Mouse (Mus musculus) kidney, postnatal 14 days (tissue): ENCODE data around the gene Gnat1.

Experiments
- DNase-seq: peaks from one replicate; pipeline ENCODE4 v3.0.0; 2022; ENCODE audit warnings: mixed read lengths

Gnat1 gene

DNA sequence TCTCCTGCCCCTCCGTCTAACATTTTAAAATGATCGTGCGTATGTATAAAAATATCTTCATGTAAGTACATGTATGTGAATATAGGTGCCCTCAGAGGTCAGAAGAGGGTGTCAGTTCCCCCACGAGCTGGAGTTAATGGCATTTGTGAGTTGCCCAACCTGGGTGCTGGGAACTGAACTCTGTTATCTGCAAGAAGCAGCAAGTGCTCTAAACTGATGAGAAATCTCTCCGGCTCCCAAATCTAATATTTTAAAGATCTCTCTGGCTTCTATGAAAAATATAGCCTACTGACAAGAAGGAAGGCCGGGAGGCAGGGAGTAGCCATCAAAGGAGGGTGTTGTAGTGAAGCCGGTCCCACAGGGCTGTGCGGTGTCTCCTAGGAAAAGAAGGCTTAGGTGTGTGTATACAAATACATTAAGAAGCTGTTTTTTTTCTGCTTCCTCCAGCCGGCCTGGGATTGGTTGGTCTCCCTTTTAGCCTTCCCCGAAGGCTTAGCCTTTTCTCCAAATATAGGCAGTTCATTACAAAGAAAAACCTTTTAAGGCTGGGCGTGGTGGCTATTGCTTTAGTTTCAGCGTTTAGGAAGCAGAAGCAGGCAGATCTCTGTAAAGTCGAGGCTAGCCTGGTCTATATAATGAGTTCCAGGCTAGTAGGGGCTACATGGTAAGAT lies 35.8 kb downstream of the Gnat1 start:
- no peak for DNase-seq

DNA sequence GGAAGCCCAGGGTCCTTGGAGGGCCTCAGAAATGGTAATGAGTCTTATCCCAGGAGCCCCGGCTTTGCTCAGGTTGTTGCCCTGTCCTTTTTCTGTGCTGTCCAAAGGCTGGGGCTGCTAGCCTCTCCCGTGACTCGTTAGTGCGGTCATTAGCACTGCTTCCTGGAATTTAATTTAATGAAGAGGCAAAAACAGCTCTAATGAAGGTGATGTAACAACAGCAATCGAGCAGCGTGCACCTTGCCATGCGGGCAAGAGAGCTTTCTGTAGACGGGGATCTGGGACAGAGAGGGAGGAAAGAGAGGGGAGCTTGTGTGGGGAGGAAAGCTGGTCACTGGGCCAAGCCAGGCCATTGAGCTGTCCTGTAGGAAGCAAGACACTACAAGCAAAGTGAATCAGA lies 37.8 kb downstream of the Gnat1 start:
- DNase-seq, result no peak

GRCm38 (mm10) chr9:107640257-107640772 lies 39.2 kb downstream of the Gnat1 start:
- DNase-seq, result peak; percentile 42

GRCm38 (mm10) chr9:107637070-107637469 lies 42.4 kb downstream of the Gnat1 start:
- no peak for DNase-seq

DNA sequence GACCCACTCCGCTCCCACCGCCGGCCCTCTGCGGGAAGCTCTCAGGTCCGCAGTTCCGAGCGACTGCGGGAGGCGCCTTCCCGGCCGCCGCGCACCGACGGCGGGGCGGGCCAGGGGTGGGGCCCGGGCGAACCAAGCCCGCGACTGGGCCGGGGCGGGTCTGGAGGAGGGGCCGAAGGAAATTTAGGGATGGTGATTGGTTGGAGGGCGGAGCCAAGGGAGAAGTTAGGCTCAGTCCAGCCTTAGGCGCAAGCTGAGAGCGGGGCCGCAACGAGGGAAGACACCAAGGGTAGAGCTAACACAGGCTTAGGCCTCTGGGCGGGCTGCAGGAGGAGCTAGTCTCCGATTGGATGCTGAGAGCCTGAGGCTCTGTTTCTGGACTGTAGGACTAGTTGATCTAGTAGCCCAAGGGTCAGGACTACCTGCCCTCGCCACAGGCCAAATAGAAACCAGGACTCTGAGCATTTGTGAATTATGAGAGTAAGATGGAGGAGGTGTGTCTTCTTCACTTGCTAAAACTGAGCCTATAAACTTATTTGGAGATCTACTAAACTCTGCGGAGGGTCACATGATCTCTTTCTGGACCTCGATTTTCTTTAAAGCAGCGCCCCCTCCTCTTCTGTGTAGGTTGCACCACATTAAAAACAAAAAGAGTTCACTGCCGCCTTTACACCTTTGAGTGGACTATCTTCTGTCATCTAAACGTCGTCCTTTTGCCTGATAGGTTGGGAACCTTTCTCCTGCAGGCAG lies 44.1 kb downstream of the Gnat1 start, which contains the start of gene Gnai2:
TSS of gene Gnai2 (minus strand) at position 89 of the 750 bp plus-strand sequence.
- DNase-seq, result peak; percentile 98

- DNase-seq, result peak; percentile 14
Measured at GRCm38 (mm10) chr9:107634406-107635278, 44.9 kb downstream of the Gnat1 start.

DNA sequence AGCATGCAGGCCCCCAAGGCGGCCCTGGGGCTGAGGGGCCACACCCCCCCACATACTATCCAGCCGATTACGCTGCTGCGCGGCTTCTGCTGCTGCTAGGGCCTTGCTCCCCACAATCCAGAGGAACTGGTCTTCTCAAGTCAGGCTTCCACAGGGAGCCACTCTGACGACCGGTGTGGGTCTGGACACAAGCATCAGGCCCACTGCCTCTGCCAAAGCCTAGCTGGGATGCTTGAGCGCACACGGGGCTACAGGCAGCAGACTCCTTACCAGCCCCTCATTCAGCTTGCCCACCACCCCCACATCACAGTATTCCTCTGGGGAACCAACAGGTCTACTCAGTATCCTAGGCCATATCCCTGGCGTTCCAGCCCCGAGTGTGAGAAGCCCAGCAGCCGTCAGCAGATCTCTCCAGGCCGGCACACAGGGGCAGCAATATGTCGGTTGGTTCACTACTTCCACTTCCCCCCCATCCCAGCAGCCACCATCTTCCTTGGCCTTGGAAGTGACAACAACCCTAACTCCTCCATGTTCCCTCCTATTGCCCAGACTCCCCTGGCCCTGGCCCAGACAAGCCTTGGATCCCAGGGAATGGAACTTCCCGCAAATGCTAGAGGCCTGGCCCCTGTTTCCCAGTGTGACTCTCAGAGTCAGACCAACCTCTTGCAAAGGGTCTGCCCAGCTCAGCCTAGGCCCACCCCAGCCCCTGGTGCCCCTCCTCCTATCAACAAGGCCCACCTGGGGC lies 45.7 kb downstream of the Gnat1 start:
- DNase-seq, result peak; percentile 45

DNA sequence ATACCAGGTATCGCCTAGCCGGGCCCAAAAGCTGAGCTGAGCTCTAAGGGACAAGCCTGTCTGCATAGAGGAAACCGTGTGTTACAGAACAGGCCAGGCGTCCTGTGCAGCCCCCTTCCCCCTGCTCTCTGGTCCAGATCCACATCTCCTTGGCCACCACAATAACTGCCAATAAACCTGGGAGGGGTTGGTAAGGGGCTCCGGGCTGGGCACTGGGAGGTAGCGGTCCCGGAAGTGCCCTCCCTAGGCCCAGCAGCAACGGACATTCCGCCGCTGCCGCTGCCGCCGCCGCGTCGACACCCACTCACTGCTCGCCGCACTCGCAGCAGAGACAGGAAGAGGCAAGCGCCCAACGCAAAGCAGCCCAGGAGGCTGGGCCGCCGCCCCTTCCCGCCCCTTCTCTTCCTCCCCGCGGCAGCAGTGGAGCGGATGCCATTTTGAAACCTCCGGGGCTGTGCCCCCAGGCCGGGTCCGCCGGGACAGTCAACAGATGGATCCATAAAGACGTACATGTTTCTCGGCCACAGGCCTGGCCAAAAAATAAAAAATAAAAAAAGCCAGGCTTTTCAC lies 46.3 kb downstream of the Gnat1 start:
- DNase-seq, result peak; percentile 90

DNA sequence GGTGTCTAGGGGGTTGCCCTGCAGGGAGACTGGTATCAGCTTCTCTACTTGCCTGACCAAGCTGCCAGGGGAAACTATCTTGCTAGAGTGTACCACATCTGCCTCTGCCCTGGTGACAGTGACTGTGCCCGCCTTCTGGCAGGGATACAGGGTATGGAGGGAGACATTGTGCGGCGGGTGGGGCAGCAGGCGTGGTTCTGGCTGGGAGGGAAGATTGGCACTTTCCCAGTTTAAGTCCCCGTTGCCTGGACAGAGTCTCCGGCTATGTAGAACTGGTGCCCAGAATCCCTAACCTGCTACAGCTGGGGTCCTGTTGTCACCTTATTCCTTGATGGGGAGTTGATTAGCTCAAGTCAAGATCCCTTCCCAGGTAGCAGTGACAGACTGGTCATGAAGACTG lies 47.0 kb downstream of the Gnat1 start:
- DNase-seq, result peak; percentile 50

DNA sequence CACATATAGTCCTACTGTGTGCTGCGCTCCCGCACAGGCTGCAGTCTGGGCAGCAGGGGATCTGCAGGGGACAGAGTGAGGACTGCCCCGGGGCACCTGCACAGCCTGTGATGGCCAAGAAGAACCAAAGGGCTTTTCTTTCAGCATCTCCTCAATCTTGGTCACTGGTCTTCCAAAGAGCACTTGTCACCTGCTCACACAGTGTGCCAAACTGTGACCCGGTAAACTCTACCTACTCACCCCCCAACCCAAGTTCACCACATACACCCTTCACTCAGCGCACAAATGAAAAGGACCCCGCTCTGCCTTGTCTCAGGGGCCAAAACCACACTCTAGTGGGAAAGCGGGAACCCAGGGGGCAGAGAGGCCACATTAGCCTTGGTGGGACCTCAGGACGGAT lies 47.7 kb downstream of the Gnat1 start:
- DNase-seq, result no peak

GRCm38 (mm10) chr9:107631311-107631826 lies 48.1 kb downstream of the Gnat1 start:
- no peak for DNase-seq

- peak; percentile 20 for DNase-seq
Measured at GRCm38 (mm10) chr9:107630576-107630975, 48.9 kb downstream of the Gnat1 start.

GRCm38 (mm10) chr9:107629901-107630425 lies 49.5 kb downstream of the Gnat1 start:
- DNase-seq, result peak; percentile 54

DNA sequence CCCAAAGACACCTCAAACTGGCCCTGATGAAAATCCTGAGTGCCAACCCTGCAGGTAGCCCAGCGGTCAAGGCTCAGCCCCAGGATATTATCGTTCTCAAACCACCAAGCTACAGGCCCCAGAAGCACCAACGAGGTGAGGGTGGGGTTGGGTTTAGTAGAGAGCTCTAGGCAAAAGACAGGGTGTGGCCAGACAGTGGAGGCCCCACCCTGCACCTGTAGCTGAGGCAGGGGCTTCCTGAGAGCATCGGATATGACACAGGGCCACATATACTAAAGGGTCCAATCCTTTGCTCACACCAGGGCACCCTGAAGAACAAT lies 50.1 kb downstream of the Gnat1 start:
- no peak for DNase-seq

DNA sequence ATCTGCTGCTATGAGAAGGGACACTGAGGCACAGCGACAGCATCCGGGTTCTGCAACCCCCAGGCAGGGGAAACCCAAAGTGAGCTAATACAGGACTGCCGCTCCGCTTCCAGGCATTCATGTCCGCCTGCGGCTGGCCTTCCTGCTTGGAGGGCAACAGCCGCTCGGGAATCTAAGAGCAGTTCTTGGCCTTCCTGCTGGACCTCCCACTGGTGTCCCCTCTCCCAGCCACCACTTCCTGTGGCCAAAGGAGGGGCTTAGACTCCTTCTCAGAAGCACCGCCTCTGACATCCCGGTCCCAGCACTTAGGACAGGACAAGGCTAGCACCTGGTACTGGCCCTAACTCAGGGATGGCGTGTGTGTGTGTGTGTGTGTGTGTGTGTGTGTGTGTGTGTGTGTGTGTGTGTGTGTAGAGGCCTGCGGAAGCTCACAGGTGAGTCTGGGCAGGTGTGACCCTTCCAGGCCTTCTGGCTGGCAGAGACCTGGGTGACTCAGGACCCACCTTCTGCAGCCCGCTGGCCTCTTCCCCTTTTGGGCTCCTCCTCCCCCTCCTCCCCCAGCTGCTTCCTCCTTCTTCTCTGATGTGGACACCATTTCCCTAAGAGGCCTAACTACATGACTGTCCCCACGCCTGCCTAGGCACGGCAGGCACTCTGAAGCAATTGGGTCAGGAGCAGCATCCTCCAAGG lies 50.6 kb downstream of the Gnat1 start:
- DNase-seq, result peak; percentile 84

DNA sequence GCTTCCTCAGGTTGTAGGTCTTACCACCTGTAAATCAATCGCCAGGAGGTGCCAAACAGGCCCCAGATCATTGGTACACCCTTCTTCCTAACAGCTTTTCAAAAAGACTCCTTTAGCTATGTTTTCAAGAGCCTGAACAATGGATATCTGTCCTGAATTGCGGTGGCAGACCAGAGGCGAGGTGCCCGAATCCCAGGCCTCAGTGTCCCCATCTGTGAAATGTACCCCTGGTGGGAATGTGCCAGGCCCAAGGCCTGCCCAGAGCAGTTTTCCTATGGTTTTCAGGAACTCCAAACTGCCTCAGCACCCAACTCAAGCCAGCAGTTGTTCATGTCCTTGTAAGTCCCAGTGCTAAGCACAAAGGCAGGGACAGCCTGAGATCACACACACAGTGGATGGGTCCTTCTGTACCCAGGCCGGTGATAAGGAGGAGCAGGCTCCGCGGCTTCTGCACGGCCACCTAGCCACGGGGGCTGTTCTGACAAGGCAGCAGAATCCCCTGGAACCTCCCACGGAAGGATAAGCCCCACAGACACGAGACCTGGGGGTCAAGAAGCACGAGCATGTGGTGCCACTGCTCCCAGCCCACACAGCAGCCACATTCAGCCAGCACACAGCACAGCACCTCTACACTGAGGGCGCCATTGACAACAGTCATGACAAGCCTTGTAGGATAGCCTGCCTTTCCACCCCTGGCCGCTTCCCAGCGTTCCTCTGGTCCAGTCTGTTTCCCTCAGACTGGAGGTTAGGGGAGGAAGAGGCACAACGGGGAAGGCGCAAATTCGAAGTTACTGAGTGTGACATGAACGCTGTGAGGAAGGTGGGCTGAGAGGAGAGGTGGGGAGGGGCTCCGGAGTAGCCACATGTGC lies 51.9 kb downstream of the Gnat1 start:
- DNase-seq, result peak; percentile 12

GRCm38 (mm10) chr9:107626844-107627277 lies 52.7 kb downstream of the Gnat1 start:
- DNase-seq, result peak; percentile 91

- no peak for DNase-seq
Measured at GRCm38 (mm10) chr9:107626158-107626843, 53.2 kb downstream of the Gnat1 start.
